Mouse (Mus musculus): ENCODE results near the gene Grem1.

- TF ChIP-seq POLR2A (IDR thresholded peaks at IDR 0.05; ENCODE audit: control insufficient read depth, low read depth, low read length) (no peak), CTCF (IDR thresholded peaks at IDR 0.05; ENCODE audit: control insufficient read depth, insufficient read depth, insufficient replicate concordance, low read depth, low read length) (no peak)
Measured at GRCm38 (mm10) chr2:113776297-113776696, 17.9 kb upstream of the Grem1 start.

All from testis, adult 2 months (tissue).